Mouse (Mus musculus) right cerebral cortex, postnatal 36 days (tissue): Measurements from ENCODE around the gene Prdm16.

Experiments used
- DNase-seq, 2 experiments: peaks; one replicate each; pipeline ENCODE4 v3.0.0; 2022; ENCODE audit warnings: low spot score in 2 of 2, mixed read lengths in 1 of 2

Prdm16 gene

GRCm38 (mm10) chr4:154603663-154604441 is 32.8 kb downstream of the Prdm16 start:
- no peak for DNase-seq

- DNase-seq: no peak
Measured at GRCm38 (mm10) chr4:154602409-154602808, 34.3 kb downstream of the Prdm16 start.

- DNase-seq: no peak
Measured at GRCm38 (mm10) chr4:154601006-154601405, 35.7 kb downstream of the Prdm16 start.

GRCm38 (mm10) chr4:154599977-154600376 is 36.7 kb downstream of the Prdm16 start:
- no peak for DNase-seq

- no peak for DNase-seq
Measured at GRCm38 (mm10) chr4:154598357-154598756, 38.3 kb downstream of the Prdm16 start.

- no peak for DNase-seq
Measured at GRCm38 (mm10) chr4:154596805-154597204, 39.9 kb downstream of the Prdm16 start.

- no peak for DNase-seq
Measured at GRCm38 (mm10) chr4:154594761-154595556, 41.7 kb downstream of the Prdm16 start.

GRCm38 (mm10) chr4:154594116-154594760 is 42.4 kb downstream of the Prdm16 start:
- no peak for DNase-seq

- DNase-seq: no peak
Measured at GRCm38 (mm10) chr4:154592562-154592961, 44.1 kb downstream of the Prdm16 start.

GRCm38 (mm10) chr4:154590910-154591309 is 45.8 kb downstream of the Prdm16 start:
- no peak for DNase-seq

GRCm38 (mm10) chr4:154586334-154586733 is 50.3 kb downstream of the Prdm16 start:
- no peak for DNase-seq

GRCm38 (mm10) chr4:154585779-154586178 is 50.9 kb downstream of the Prdm16 start:
- no peak for DNase-seq

GRCm38 (mm10) chr4:154583712-154584111 is 53.0 kb downstream of the Prdm16 start:
- DNase-seq: no peak

- DNase-seq: peak; percentile 12 to 22
Measured at GRCm38 (mm10) chr4:154582607-154583236, 54.0 kb downstream of the Prdm16 start.

GRCm38 (mm10) chr4:154581261-154581886 is 55.3 kb downstream of the Prdm16 start:
- DNase-seq: no peak

GRCm38 (mm10) chr4:154574208-154574875 is 62.3 kb downstream of the Prdm16 start:
- no peak for DNase-seq

- no peak for DNase-seq
Measured at GRCm38 (mm10) chr4:154570451-154570881, 66.2 kb downstream of the Prdm16 start.

GRCm38 (mm10) chr4:154569845-154570244 is 66.8 kb downstream of the Prdm16 start:
- no peak for DNase-seq

- no peak for DNase-seq
Measured at GRCm38 (mm10) chr4:154568798-154569197, 67.9 kb downstream of the Prdm16 start.

GRCm38 (mm10) chr4:154567942-154568341 is 68.7 kb downstream of the Prdm16 start:
- no peak for DNase-seq

- no peak for DNase-seq
Measured at GRCm38 (mm10) chr4:154563201-154563600, 73.5 kb downstream of the Prdm16 start.
